Mouse (Mus musculus) kidney, adult 2 months (tissue): ENCODE data around the gene Crybb1.

Source experiments
- CTCF ChIP-seq: fragments of 200-500 bp; conservative IDR thresholded peaks from 2 replicates; pipeline ENCODE4 v1.5.1; 2011; ENCODE audit warnings: low read depth, mild to moderate bottlenecking, control low read depth, low read length, moderate library complexity, mixed read lengths; ENCODE audit not compliant: insufficient read depth, insufficient read length
- POLR2A ChIP-seq: fragments of 200-500 bp; IDR thresholded peaks from one replicate; pipeline ENCODE4 v1.6.1; 2011; ENCODE audit warnings: low read depth, low read length, control low read depth

- no peak for TF ChIP-seq CTCF
- no peak for TF ChIP-seq POLR2A
These were observed 39.5 kb downstream of the Crybb1 start for GRCm38 (mm10) chr5:112295162-112295561.
